Mouse (Mus musculus): ENCODE data around the gene Nudt16.
"Not testable (repeated sequence)": the region's sequence is repeated elsewhere in the genome, so short reads cannot be mapped to it uniquely, and the experiment has no call there.

Nudt16 gene

GRCm38 (mm10) chr9:105131253-105132001 is at the start of gene Nudt16:
TSS of gene Nudt16 (minus strand) at chr9:105131824.
- peak; percentile 92 for DNase-seq

DNA sequence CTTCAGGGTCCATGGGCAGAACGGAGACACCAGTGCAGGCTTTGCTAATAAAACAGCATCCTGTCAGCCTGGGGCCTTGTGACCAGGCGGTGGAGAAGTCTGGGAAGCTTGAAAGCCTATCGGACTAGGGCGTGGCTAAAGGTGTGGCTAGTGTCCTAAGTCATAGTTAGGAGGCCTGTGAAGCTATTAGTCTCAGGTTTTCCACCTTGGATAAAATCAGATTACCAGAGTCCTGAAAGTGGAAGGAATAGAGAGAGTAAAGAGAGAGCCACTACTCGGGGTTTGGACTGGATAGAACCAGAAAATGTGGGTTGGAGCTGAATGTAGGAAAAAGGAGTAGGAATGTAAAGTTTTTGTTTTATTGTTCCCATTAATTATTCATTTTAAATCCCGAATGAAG is 13.4 kb upstream of the Nudt16 start, which contains the start of gene 1700080E11Rik:
Gene 1700080E11Rik, minus strand, starts transcription at position 101 of the 400 bp plus-strand sequence.
- no peak for DNase-seq

DNA sequence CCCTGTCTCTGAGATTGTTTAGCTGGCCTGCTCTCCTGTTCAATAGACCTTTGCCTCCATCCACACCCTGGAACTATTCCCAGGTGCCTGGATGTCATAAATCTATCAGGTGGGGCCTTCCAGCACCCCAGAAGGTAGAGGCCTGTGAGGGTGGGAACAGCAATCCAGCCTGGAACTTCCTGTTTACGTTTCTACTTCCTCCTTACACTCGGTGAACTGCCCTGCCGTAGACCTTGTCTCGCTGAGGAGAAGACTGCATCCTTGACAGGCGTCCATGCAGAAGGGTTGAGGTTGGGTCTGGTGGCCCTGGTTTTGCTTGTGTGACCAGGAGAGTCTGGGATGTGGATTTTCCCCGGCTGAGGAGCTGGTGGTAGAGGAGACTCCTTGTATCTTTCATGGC is 7.6 kb upstream of the Nudt16 start:
- DNase-seq: no peak

GRCm38 (mm10) chr9:105136404-105136803 is 4.8 kb upstream of the Nudt16 start:
- no peak for DNase-seq

DNA sequence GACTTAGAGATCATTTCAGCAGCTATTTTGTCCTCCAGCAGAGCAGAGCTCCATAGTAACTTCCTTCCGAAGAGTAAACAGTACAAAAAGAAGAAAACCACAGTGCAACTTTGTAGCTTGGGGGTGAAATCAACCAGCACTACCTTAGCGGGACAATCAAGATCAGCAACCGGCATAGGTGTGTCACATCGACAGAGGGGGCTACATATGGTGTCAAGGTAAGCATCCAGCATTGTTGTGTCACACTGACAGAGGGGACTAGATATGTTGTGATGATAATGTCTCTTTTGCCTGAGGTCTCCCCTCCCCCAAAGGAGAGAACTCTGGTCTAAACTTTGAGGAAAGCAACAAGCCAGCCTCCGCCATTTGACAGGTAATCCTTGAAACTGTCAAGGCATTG is 2.9 kb upstream of the Nudt16 start:
- no peak for DNase-seq

DNA sequence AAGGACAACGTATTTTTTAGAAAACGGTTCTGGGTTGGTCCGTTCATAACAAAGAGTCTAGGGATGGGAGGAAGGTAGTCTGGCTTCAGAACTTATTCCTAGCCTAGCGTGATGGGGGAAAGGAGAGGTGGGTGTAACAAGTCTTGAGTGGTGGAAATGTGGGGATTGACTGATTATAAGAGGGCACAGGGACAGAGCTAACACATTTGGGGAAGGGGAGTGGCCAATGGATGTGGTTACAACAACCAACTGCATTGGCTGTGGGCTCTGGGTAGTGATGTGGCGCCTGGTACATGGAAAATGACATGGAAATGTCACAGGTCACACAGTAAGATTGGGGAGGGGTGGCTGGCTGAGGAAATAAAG is 361 bp upstream of the Nudt16 start:
- no peak for DNase-seq

GRCm38 (mm10) chr9:105130331-105130730 is 1.3 kb downstream of the Nudt16 start:
- DNase-seq: no peak

DNA sequence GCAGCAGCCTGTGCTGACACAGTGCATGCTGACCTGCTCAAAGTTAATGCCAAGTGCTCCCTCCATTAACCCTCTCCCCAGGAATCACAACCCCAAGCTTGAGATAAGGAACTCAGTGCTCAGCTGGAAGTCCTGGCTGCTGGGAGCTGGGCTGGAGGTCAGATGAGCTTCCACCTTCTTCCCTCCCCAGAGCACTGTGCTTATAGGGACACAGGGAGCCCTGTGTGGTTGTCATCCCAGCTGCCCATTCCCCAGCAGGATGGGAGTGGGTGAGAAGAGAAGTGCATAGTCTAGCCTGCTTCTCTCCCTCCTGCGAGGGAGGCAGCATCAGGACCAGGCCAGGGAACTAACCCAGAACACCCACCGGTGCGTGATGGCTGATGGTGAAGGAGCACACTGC is 6.4 kb downstream of the Nudt16 start:
- not testable (repeated sequence) for DNase-seq

DNA sequence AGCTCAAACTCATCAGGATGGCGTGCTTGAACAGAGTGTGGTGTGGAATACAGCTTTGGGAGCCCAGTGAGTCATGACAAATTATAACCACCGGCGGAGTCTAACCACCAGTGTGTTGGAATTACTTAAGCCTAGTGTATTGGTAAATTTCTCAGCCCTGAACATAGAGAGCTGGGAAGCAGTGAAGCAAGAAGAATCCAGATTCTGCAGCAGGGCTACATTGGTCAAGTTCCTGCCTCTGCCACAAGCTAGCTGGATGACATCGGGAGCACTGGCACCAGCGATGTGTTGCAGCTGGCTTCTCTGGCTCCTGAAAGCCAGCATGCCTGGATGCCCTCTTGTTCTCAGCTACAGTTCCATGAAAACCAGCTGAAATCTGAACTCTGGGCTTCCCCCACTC is 27.7 kb downstream of the Nudt16 start:
- DNase-seq: no peak

DNA sequence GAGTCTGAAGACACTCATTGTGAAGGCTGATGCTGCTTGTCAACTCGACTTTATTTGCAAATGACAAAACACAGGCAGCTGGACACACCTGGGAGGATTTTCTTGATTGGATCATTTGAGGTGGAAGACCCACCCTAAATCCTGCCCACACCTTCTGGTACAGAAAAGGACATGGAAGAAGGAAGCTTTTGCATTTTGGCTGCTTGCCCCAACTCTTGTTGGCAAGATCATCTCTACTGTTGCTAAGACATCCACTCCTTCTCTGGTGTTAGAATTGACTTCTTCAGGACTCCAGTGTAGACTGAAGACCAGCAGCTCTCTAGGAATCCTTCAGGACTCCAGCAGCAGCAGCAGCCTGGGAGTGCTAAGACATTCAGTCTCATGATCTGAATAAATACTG is 29.7 kb downstream of the Nudt16 start:
- DNase-seq: no peak

DNA sequence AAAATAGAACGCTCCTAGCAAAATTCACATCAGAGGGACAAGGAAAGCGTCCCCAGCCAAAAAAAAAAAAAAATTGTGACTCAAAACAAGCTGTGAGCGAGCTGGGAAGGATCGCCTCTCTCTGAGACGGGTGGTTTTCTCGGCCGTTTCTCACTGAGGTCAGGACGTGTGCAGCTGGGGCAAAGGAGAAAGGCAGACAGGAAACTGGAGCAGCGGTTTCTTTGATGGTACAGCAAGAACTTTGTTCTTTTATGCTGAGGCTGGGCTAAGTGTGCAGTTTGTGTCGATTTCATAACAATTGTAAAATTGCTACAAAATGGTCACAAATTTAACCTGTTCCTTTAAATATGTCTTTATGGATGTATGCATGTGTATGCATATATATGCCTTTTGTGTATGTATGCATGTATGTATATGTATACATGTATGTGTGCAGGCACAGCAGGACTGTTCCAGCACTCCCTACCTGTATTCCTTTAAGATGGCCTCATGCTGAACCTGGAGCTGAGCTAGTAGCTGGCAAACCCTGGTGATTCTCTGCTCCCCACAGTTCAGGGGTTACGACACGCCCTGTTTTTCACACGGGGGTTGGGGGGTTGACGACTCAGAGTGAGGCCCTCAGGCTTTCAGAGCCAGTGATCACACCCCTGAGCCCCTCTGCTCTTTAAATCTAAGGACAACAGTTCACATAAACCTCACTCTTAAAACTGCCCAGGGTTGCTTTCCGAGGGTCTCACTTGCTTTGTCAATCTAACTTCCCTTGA is 30.6 kb downstream of the Nudt16 start:
- no peak for DNase-seq

DNA sequence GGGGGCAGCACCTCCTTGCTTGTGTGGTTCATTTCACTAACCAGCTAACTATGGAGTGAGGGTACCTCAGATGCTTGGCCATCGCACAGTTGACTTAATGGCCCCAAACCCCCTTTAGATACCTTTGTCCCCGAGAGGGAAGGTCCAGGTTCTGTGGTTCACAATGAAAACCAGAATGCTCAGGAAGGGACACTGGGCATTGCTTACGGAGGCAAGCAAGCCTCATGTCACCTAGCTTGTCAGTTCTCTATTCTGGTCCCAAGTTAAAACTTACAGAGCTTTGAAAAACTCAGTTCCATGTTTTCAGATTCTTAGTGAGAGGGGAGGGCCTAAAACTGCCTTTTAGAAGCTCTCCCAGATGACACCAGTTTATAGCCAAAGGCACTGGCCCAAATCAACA is 51.4 kb downstream of the Nudt16 start:
- no peak for DNase-seq
